Mouse (Mus musculus) monocyte, adult 2 months (primary cell): ENCODE results near the gene Ube2z.

Experiments used
- DNase-seq, 2 experiments: peaks; one replicate each; pipeline ENCODE4 v3.0.0; 2022; ENCODE audit warnings: low spot score in 2 of 2, low read depth in 1 of 2

Ube2z gene

GRCm38 (mm10) chr11:96008827-96009226 lies 56.4 kb downstream of the Ube2z start:
- DNase-seq, result no peak

GRCm38 (mm10) chr11:96007516-96008235 lies 57.5 kb downstream of the Ube2z start:
- DNase-seq, result peak in 1 of 2 experiments; percentile 3

GRCm38 (mm10) chr11:96006852-96007515 lies 58.2 kb downstream of the Ube2z start:
- DNase-seq, result no peak

GRCm38 (mm10) chr11:96006367-96006851 lies 58.8 kb downstream of the Ube2z start:
- no peak for DNase-seq

GRCm38 (mm10) chr11:96005403-96006271 lies 59.6 kb downstream of the Ube2z start, which contains the start of gene Igf2bp1:
Gene Igf2bp1, minus strand, starts transcription at chr11:96005940.
- DNase-seq, result peak in 1 of 2 experiments; percentile 16

- DNase-seq, result no peak
These were observed 60.3 kb downstream of the Ube2z start for GRCm38 (mm10) chr11:96004793-96005402.

- DNase-seq, result no peak
These were observed 61.0 kb downstream of the Ube2z start for GRCm38 (mm10) chr11:96003969-96004792.

- DNase-seq, result no peak
These were observed 61.9 kb downstream of the Ube2z start for GRCm38 (mm10) chr11:96003100-96003900.
